ENCODE assay signal across 23 mouse cellular contexts in genomic region chr10:15825457-15825856, GRCm38 (mm10).
"Had no signal": no experiment of that assay in that cellular context is flagged by ENCODE, and none has a peak within 500 bp of the region (broad histone marks: within the 10 kb centered on the region; RNA-seq: fewer than 3 reads in every experiment).

No protein-coding gene starts in this region.

- H3K9ac ChIP-seq: heart, embryonic 12.5 days; hindbrain, embryonic 13.5 days; hindbrain, embryonic 15.5 days; kidney, embryonic 15.5 days; limb, embryonic 13.5 days had no signal

- H3K27ac ChIP-seq: gastrocnemius, adult 2 months; heart, embryonic 10.5 days; hindbrain, embryonic 13.5 days; hindbrain, embryonic 15.5 days; hindbrain, postnatal 0 days; kidney, embryonic 15.5 days; kidney, postnatal 0 days; limb, embryonic 13.5 days had no signal

- H3K4me2 ChIP-seq: heart, embryonic 12.5 days; hindbrain, embryonic 13.5 days; hindbrain, embryonic 15.5 days; kidney, embryonic 15.5 days; limb, embryonic 13.5 days had no signal

- H3K27me3 ChIP-seq: heart, embryonic 12.5 days; hindbrain, embryonic 13.5 days; hindbrain, embryonic 15.5 days; kidney, embryonic 15.5 days; limb, embryonic 13.5 days had no signal

- H3K4me3 ChIP-seq: gastrocnemius, adult 2 months; heart, embryonic 10.5 days; heart, embryonic 12.5 days; hindbrain, embryonic 13.5 days; hindbrain, embryonic 15.5 days; kidney, embryonic 15.5 days; limb, embryonic 13.5 days had no signal

- DNase-seq: gastrocnemius, adult 2 months; gastrocnemius, postnatal 10 days; gastrocnemius, postnatal 25 days; heart, adult 18-20 months; heart, postnatal 10 days; heart, postnatal 36 days; kidney, adult 11 months; kidney, adult 2 months; kidney, adult 9 months; kidney, postnatal 14 days; kidney, postnatal 36 days; layer of hippocampus, adult 9-11 months; layer of hippocampus, postnatal 36 days; left cerebral cortex, postnatal 4 days had no signal

- H3K9me3 ChIP-seq: heart, embryonic 10.5 days; heart, embryonic 12.5 days; hindbrain, embryonic 13.5 days; hindbrain, embryonic 15.5 days; limb, embryonic 13.5 days had no signal

- ATAC-seq: hindbrain, postnatal 0 days; intestine, embryonic 16.5 days had no signal

- H3K36me3 ChIP-seq: heart, embryonic 10.5 days; heart, embryonic 12.5 days; hindbrain, embryonic 13.5 days; hindbrain, embryonic 15.5 days; kidney, embryonic 15.5 days; limb, embryonic 13.5 days had no signal

- H3K4me1 ChIP-seq: heart, embryonic 10.5 days; heart, embryonic 12.5 days; hindbrain, embryonic 13.5 days; hindbrain, embryonic 15.5 days; kidney, embryonic 15.5 days; limb, embryonic 13.5 days had no signal
